Mouse (Mus musculus): ENCODE results near the gene Gm10277. TPM values are rescaled to one million over a fixed set of nuclear protein-coding genes. Genes with fewer than 3 reads are reported as not detected.
"Not testable (repeated sequence)": the region's sequence is repeated elsewhere in the genome, so short reads cannot be mapped to it uniquely, and the experiment has no call there.

Gm10277 gene
- total RNA-seq, 2 experiments from 2014 or later, result not detected

- intact Hi-C loops (cut with DNase I), result no loop called here
Observed at GRCm38 (mm10) chr11:77748996-77749395, 38.6 kb downstream of the Gm10277 start.

GRCm38 (mm10) chr11:77747103-77747502 is 40.4 kb downstream of the Gm10277 start:
- DNase-seq (ENCODE audit: extremely low spot score in 1 of 2, low spot score in 2 of 2); intact Hi-C loops (cut with DNase I): not testable (repeated sequence)

More at GRCm38 (mm10) chr11:77748996-77749395, 38.6 kb downstream of the Gm10277 start:
- no peak for DNase-seq (ENCODE audit: extremely low spot score in 1 of 2, low spot score in 2 of 2)

DNA sequence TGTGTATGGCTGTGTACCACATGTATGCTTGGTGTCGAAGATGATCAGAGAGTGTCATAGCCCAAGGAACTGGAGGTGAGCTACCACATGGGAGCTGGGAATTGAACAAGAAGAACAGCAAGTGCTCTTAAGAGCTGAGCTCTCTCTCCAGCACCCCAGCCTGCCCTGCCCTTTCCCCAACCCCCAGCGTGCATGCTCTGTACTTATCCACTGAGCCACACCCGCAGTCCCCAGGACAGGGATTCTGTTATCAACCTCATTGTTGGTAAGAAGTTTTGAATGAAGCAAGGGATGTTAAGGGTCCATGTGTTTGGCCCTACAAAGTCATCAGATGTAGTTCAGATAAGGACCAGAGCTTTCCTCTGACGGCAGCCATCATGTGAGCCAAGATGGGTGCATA is 40.9 kb downstream of the Gm10277 start:
- DNase-seq (ENCODE audit: extremely low spot score in 1 of 2, low spot score in 2 of 2), result no peak
- intact Hi-C loops (cut with DNase I), result no loop called here

DNA sequence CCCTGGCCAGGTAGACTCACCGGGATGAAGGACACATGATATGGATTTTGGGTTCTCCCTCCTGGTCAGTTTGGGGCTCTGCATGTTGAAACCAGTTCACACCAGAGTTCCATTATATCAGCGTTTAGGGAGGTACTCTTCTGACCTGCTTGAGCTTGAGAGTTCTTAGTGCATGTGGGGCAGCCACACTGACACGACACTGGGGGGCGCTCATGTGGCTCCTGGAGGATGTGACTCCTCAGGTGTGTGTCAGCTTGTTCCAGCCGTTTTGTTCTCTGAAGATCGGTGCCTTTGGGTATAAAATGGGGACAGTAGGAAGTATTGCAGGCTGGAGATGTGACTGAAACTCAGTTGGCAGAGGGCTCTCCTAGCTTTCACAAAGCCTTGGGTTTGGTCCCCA is 43.6 kb downstream of the Gm10277 start:
- DNase-seq (ENCODE audit: extremely low spot score in 1 of 2, low spot score in 2 of 2), result peak in 1 of 2 experiments; percentile 43
- intact Hi-C loops (cut with DNase I), result loop anchor here (5.0 kb wide), 1 partner anchor 73 kb away; no protein-coding TSS in a partner anchor

DNA sequence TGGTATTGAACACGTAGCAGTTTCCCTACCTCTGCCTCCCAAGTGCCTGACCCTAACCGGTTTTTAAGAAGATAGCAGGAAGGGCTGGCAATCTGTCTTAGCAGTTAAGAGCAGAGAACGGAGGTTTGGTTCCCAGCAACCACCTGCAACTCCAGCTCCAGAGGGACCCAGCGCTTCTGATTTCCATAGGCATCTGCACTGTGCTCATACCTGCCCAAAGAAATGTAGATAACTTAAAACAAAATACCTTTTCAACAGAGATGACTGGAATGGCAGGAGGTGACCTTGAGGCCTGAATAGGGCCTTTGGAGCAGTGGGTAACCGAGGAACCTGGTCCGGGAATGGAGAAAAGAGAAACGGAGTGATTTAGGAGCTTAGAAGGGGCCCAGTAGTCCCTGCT is 49.0 kb downstream of the Gm10277 start:
- DNase-seq (ENCODE audit: extremely low spot score in 1 of 2, low spot score in 2 of 2), result no peak
- intact Hi-C loops (cut with DNase I), result no loop called here

- peak; percentile 77 to 84 for DNase-seq (ENCODE audit: extremely low spot score in 1 of 2, low spot score in 2 of 2)
- intact Hi-C loops (cut with DNase I), result no loop called here
Observed at GRCm38 (mm10) chr11:77737289-77737688, 50.3 kb downstream of the Gm10277 start.

Other genes with a start within 250 kb of the Gm10277 start
- gene Taok1, start 179.9 kb downstream of the Gm10277 start, total RNA-seq (2021), result 100 to 1,000 TPM; 109 to 111 TPM
- 10 to 100 TPM; 74.9 to 80.8 TPM for gene Nufip2, start 101.6 kb downstream of the Gm10277 start, total RNA-seq (2021)
- gene Cryba1, start 62.5 kb downstream of the Gm10277 start, total RNA-seq (2021), result not detected
- 100 to 1,000 TPM; 135 to 137 TPM for gene Myo18a, start 24.5 kb downstream of the Gm10277 start, total RNA-seq (2021)
- gene Pipox, start 106.3 kb upstream of the Gm10277 start, total RNA-seq (2021), result 1 to 10 TPM in 1 of 2 experiments, under 1 TPM in 1; 0.49 to 1.6 TPM
- gene Sez6, start 143.1 kb upstream of the Gm10277 start, total RNA-seq (2021), result 100 to 1,000 TPM; 226 to 231 TPM
- 10 to 100 TPM; 48.9 to 51.4 TPM for gene Phf12, start 195.0 kb upstream of the Gm10277 start, total RNA-seq (2021)
- 10 to 100 TPM; 22.6 to 24.6 TPM for gene Dhrs13, start 244.5 kb upstream of the Gm10277 start, total RNA-seq (2021)

Data from left cerebral cortex, postnatal 10 days (tissue).